Mouse (Mus musculus) cerebellum, adult 2 months (tissue): ENCODE data around the gene Tox3.

Experiments
- CTCF ChIP-seq: fragments of 200-500 bp; IDR thresholded peaks from 2 replicates; pipeline ENCODE4 v1.5.1; 2011; ENCODE audit warnings: low read depth, mild to moderate bottlenecking, control low read depth, low read length, moderate library complexity, borderline replicate concordance; ENCODE audit not compliant: insufficient read depth
- POLR2A ChIP-seq: fragments of 200-500 bp; IDR thresholded peaks from 2 replicates; pipeline ENCODE4 v1.6.1; 2011; ENCODE audit warnings: low read length, control low read depth, borderline replicate concordance; ENCODE audit not compliant: insufficient read depth

GRCm38 (mm10) chr8:90245187-90245586 is 103.0 kb downstream of the Tox3 start:
- no peak for TF ChIP-seq CTCF
- TF ChIP-seq POLR2A = no peak
